Mouse (Mus musculus): Measurements from ENCODE around the gene Psmd8.

- TF ChIP-seq CTCF (IDR thresholded peaks at IDR 0.05; ENCODE audit: control insufficient read depth, insufficient read depth, low read length), result no peak
- no peak for TF ChIP-seq POLR2A (IDR thresholded peaks at IDR 0.05; ENCODE audit: borderline replicate concordance, control insufficient read depth, low read depth, low read length)
Measured at GRCm38 (mm10) chr7:29134693-29135386, 45.7 kb downstream of the Psmd8 start, which contains the start of gene Rasgrp4.
